Mouse (Mus musculus): Measurements from ENCODE around the gene Itpk1. TPM values are rescaled to one million over a fixed set of nuclear protein-coding genes. Genes with fewer than 3 reads are reported as not detected.

Itpk1 gene
- polyA plus RNA-seq, 1 experiment from 2014 or later, result 4.8 TPM

GRCm38 (mm10) chr12:102619908-102620307 is 84.8 kb downstream of the Itpk1 start:
- Histone ChIP-seq H3K27me3 (ENCODE audit: insufficient read depth, poor library complexity, severe bottlenecking) (no peaks in the 10 kb centered on the region), H3K36me3 (no peaks in the 10 kb centered on the region), H3K9me3 (no peaks in the 10 kb centered on the region), H3K4me1 (peaks cover 32% of the 10 kb centered on the region), H3K4me3 (no peak overlapping the region), H3K27ac (no peak overlapping the region)
- no peak for DNase-seq (ENCODE audit: low spot score)
- WGBS, result 84% methylated on average over 7 of the region's 7 CpGs

DNA sequence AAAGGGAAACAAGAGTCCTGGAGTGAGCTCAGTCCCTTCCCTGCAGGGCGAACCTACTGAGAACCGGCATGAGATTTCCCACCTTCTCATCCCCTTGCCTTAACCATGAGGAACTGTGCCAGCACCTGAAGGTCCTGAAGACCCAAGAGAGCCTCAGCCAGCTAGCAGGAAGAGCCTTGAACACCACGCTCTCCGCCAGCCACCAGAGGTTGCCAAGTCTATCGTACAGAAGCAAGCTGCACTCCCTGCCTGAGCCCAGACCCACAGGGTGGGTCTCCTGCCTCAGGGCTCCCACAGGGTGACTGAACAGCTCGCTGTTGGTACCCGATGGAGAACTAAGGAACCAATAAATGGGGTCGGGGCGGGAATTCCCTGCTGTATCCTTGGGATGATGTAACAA is 86.6 kb downstream of the Itpk1 start:
- Histone ChIP-seq H3K36me3 (no peaks in the 10 kb centered on the region), H3K9me3 (no peaks in the 10 kb centered on the region), H3K27me3 (ENCODE audit: insufficient read depth, poor library complexity, severe bottlenecking) (no peaks in the 10 kb centered on the region), H3K27ac (no peak overlapping the region), H3K4me1 (peaks cover 30% of the 10 kb centered on the region), H3K4me3 (no peak overlapping the region)
- 72% methylated on average over 9 of the region's 9 CpGs for WGBS
- DNase-seq (ENCODE audit: low spot score), result no peak

GRCm38 (mm10) chr12:102616843-102617519 is 87.7 kb downstream of the Itpk1 start:
- Histone ChIP-seq H3K27ac (no peak overlapping the region), H3K4me1 (peaks cover 20% of the 10 kb centered on the region), H3K4me3 (no peak overlapping the region), H3K27me3 (ENCODE audit: insufficient read depth, poor library complexity, severe bottlenecking) (no peaks in the 10 kb centered on the region), H3K36me3 (no peaks in the 10 kb centered on the region), H3K9me3 (no peaks in the 10 kb centered on the region)
- 62% methylated on average over 7 of the region's 7 CpGs for WGBS
- DNase-seq (ENCODE audit: low spot score), result no peak

DNA sequence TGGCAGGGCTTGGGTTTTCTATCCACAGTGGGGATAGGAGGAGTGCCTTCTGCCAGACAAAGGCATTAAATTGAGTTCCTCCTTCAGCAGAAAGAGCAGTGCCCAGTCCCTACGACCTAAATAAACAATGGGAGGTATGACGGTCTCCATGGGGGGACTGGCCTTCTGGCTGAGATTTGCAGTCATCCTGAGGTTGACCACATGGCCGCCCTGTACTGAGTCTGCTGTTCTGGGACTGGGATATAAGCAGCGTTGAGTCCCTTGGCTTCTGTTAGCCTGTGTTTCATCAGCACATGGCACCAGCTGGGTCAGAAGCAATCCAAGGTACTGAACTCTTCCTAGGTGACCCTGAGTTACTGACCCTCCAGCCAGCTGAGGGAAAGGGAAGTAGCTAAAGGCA is 88.5 kb downstream of the Itpk1 start:
- peaks cover 20% of the 10 kb centered on the region for H3K4me1 ChIP-seq
- DNase-seq (ENCODE audit: low spot score), result no peak
- no peaks in the 10 kb centered on the region for H3K27me3 ChIP-seq (ENCODE audit: insufficient read depth, poor library complexity, severe bottlenecking)
- no peak overlapping the region for H3K4me3 ChIP-seq
- H3K9me3 ChIP-seq, result no peaks in the 10 kb centered on the region
- WGBS, result 37% methylated on average over 4 of the region's 4 CpGs
- no peak overlapping the region for H3K27ac ChIP-seq
- H3K36me3 ChIP-seq, result no peaks in the 10 kb centered on the region

DNA sequence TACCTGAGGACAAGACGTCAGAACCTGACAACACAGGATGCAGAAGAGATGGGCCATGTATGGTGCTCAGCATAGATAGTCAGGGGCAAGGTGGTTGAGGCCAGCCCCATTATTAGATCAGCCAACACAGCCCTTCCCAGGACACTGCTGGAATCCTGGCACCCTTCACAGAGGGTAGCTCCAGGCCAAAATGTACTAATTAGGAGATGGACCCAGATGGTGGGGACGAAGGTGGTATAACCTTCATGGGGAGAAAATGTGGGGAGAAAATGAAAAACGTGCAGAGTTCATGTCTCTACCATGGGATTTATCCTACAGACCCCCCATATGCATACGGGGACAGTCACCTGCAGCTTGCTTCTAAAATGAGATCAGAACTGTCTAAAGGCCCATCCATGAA is 91.3 kb downstream of the Itpk1 start:
- H3K9me3 ChIP-seq, result no peaks in the 10 kb centered on the region
- H3K36me3 ChIP-seq, result no peaks in the 10 kb centered on the region
- DNase-seq (ENCODE audit: low spot score), result no peak
- H3K27me3 ChIP-seq (ENCODE audit: insufficient read depth, poor library complexity, severe bottlenecking), result no peaks in the 10 kb centered on the region
- no peak overlapping the region for H3K4me3 ChIP-seq
- WGBS, result 82% methylated on average over 4 of the region's 4 CpGs
- H3K4me1 ChIP-seq, result peaks cover 24% of the 10 kb centered on the region
- H3K27ac ChIP-seq, result no peak overlapping the region

DNA sequence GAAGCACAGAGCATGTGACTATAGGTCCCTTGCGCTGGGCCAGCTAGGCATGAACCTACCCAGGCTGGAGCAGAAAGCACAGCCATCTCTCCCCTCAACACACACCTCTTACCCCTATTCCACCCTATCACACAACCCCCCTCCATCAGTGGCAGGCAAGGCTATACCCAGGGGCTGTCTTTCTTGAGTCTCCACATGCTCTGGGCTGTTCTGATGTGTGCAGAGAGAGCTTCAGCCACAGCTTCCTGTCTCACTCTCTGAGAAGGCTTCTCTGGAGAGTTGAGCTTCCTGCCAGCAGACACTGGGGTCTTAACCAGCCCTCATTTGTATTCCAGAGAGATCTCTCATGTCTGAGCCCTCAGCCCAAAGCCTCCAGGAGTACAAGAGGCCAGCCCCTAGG is 92.3 kb downstream of the Itpk1 start:
- WGBS, result 77% methylated on average over 1 of the region's 1 CpGs
- H3K9me3 ChIP-seq, result no peaks in the 10 kb centered on the region
- H3K27ac ChIP-seq, result 0 out of 2 replicates have a peak overlapping the region, but pooled peaks have one; percentile 2
- no peak for DNase-seq (ENCODE audit: low spot score)
- H3K36me3 ChIP-seq, result no peaks in the 10 kb centered on the region
- peaks cover 30% of the 10 kb centered on the region for H3K4me1 ChIP-seq
- H3K4me3 ChIP-seq, result no peak overlapping the region
- H3K27me3 ChIP-seq (ENCODE audit: insufficient read depth, poor library complexity, severe bottlenecking), result no peaks in the 10 kb centered on the region

- Histone ChIP-seq H3K27ac (no peak overlapping the region), H3K36me3 (no peaks in the 10 kb centered on the region), H3K4me3 (no peak overlapping the region), H3K4me1 (peaks cover 19% of the 10 kb centered on the region), H3K27me3 (ENCODE audit: insufficient read depth, poor library complexity, severe bottlenecking) (no peaks in the 10 kb centered on the region), H3K9me3 (no peaks in the 10 kb centered on the region)
- no peak for DNase-seq (ENCODE audit: low spot score)
- WGBS, result 84% methylated on average over 8 of the region's 8 CpGs
These were observed 93.8 kb downstream of the Itpk1 start for GRCm38 (mm10) chr12:102610927-102611326.

GRCm38 (mm10) chr12:102607808-102608517 is 96.8 kb downstream of the Itpk1 start:
- WGBS, result 71% methylated on average over 11 of the region's 11 CpGs
- no peaks in the 10 kb centered on the region for H3K9me3 ChIP-seq

DNA sequence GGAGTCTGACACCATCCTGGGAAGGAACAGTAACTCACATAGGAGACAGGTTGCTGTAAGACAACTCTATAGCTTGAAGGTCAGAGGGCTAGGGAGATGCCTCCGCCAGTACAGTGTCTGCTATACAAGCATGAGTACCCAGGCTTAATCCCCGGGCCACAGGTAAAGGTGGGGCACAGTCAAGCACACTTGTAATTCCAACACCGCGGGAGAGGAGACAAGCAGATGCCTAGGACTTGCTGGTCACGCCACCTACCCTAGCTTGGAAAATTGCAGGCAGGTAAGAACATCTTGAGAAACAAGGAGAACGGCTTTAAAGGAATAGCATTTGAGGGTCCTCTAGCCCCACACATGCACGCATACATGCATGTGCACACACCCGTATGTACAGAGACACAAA is 97.7 kb downstream of the Itpk1 start:
- 85% methylated on average over 8 of the region's 8 CpGs for WGBS
- Histone ChIP-seq H3K9me3 (no peaks in the 10 kb centered on the region), H3K27me3 (ENCODE audit: insufficient read depth, poor library complexity, severe bottlenecking) (no peaks in the 10 kb centered on the region), H3K4me1 (peaks cover 19% of the 10 kb centered on the region), H3K36me3 (no peaks in the 10 kb centered on the region), H3K27ac (no peak overlapping the region), H3K4me3 (no peak overlapping the region)
- no peak for DNase-seq (ENCODE audit: low spot score)

More at GRCm38 (mm10) chr12:102607808-102608517, 96.8 kb downstream of the Itpk1 start:
- H3K4me3 ChIP-seq, result no peak overlapping the region
- DNase-seq (ENCODE audit: low spot score), result no peak
- H3K27ac ChIP-seq, result no peak overlapping the region
- no peaks in the 10 kb centered on the region for H3K27me3 ChIP-seq (ENCODE audit: insufficient read depth, poor library complexity, severe bottlenecking)
- no peaks in the 10 kb centered on the region for H3K36me3 ChIP-seq
- H3K4me1 ChIP-seq, result peaks cover 19% of the 10 kb centered on the region

DNA sequence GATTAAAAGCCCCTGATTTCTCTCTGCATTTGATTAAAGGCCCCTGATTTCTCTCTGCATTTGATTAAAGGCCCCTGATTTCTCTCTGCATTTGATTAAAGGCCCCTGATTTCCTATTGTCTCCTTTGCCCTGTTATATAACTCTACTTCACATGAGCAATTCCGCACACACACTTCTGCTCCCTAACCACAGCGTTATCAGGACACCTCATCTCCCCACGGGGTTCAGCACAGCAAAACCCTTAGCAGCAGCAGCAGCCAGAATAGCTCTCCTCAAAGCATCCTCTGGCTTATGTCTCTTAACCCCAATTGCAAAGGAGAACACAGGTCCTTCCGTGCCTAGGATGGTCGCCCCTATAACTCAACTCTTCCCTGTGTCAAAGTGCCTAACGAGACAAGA is 99.1 kb downstream of the Itpk1 start:
- 80% methylated on average over 6 of the region's 6 CpGs for WGBS
- Histone ChIP-seq H3K36me3 (no peaks in the 10 kb centered on the region), H3K27me3 (ENCODE audit: insufficient read depth, poor library complexity, severe bottlenecking) (no peaks in the 10 kb centered on the region), H3K9me3 (no peaks in the 10 kb centered on the region), H3K27ac (no peak overlapping the region), H3K4me1 (peaks cover 22% of the 10 kb centered on the region), H3K4me3 (no peak overlapping the region)
- no peak for DNase-seq (ENCODE audit: low spot score)

- 72% methylated on average over 9 of the region's 9 CpGs for WGBS
- Histone ChIP-seq H3K9me3 (peaks cover 4% of the 10 kb centered on the region; the same call in 1 of the 2 replicates), H3K27me3 (ENCODE audit: insufficient read depth, poor library complexity, severe bottlenecking) (no peaks in the 10 kb centered on the region), H3K4me3 (no peak overlapping the region), H3K27ac (no peak overlapping the region), H3K36me3 (no peaks in the 10 kb centered on the region), H3K4me1 (peaks cover 6% of the 10 kb centered on the region)
- no peak for DNase-seq (ENCODE audit: low spot score)
These were observed 102.3 kb downstream of the Itpk1 start for GRCm38 (mm10) chr12:102602255-102603041.

GRCm38 (mm10) chr12:102601847-102602246 is 102.9 kb downstream of the Itpk1 start:
- no peak for DNase-seq (ENCODE audit: low spot score)
- no peaks in the 10 kb centered on the region for H3K27me3 ChIP-seq (ENCODE audit: insufficient read depth, poor library complexity, severe bottlenecking)
- WGBS, result 54% methylated on average over 8 of the region's 8 CpGs
- peaks cover 4% of the 10 kb centered on the region; the same call in 1 of the 2 replicates for H3K9me3 ChIP-seq
- no peak overlapping the region for H3K4me3 ChIP-seq
- peaks cover 9% of the 10 kb centered on the region for H3K4me1 ChIP-seq
- H3K36me3 ChIP-seq, result no peaks in the 10 kb centered on the region
- no peak overlapping the region for H3K27ac ChIP-seq

DNA sequence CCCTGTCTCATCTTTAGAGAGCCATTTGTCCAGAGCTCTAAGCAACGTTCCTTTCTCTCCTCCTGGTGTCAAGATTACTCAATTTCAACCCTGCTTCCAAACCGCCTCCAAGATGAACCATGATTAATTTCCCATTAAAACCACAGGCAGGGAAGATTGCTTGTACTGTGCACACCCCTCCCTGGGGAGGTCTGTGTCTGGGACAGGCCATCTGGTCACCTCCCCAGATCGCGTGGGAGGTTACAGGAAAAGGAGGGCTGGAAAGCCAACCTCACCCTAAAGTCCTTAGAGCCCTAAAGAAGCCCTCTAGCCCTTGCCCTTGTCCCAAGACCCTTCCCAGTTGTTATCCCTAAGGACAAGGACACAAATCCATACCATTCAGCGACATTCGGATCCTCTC is 104.4 kb downstream of the Itpk1 start:
- DNase-seq (ENCODE audit: low spot score), result no peak
- H3K4me3 ChIP-seq, result no peak overlapping the region
- no peaks in the 10 kb centered on the region for H3K27me3 ChIP-seq (ENCODE audit: insufficient read depth, poor library complexity, severe bottlenecking)
- peaks cover 4% of the 10 kb centered on the region; the same call in 1 of the 2 replicates for H3K9me3 ChIP-seq
- H3K36me3 ChIP-seq, result no peaks in the 10 kb centered on the region
- no peak overlapping the region for H3K27ac ChIP-seq
- 77% methylated on average over 6 of the region's 6 CpGs for WGBS
- peaks cover 9% of the 10 kb centered on the region for H3K4me1 ChIP-seq

All from heart, embryonic 10.5 days (tissue).